Mouse (Mus musculus): ENCODE measurements around the gene Chaf1b. TPM values are rescaled to one million over a fixed set of nuclear protein-coding genes. Genes with fewer than 3 reads are reported as not detected.

The Chaf1b gene
- polyA plus RNA-seq, 1 experiment from 2014 or later = 78.9 TPM

- 8% methylated on average over 16 of the region's 16 CpGs for WGBS
- peak overlapping the region; percentile 31 for H3K4me3 ChIP-seq (replicated peaks)
Measured at GRCm38 (mm10) chr16:93938400-93938846, 54.7 kb downstream of the Chaf1b start.

GRCm38 (mm10) chr16:93939961-93940360, 56.3 kb downstream of the Chaf1b start:
- no peak overlapping the region for H3K4me3 ChIP-seq (replicated peaks)
- WGBS = 82% methylated on average over 4 of the region's 4 CpGs

More at GRCm38 (mm10) chr16:93938400-93938846, 54.7 kb downstream of the Chaf1b start:
- H3K27me3 ChIP-seq = peaks cover 51% of the 10 kb centered on the region
- H3K9ac ChIP-seq = no peak overlapping the region
- peak overlapping the region; percentile 56 for H3K4me2 ChIP-seq
- H3K27ac ChIP-seq = no peak overlapping the region
- H3K36me3 ChIP-seq = no peaks in the 10 kb centered on the region
- no peaks in the 10 kb centered on the region for H3K9me3 ChIP-seq (replicated peaks)
- peaks cover 12% of the 10 kb centered on the region; the same call in 1 of the 2 replicates for H3K4me1 ChIP-seq
- ATAC-seq (replicated peaks; ENCODE audit: low FRiP score) = no peak

GRCm38 (mm10) chr16:93941781-93942567, 58.3 kb downstream of the Chaf1b start:
- Histone ChIP-seq H3K27ac (no peak overlapping the region), H3K4me3 (replicated peaks) (no peak overlapping the region), H3K9ac (no peak overlapping the region), H3K36me3 (no peaks in the 10 kb centered on the region), H3K4me1 (peaks cover 3% of the 10 kb centered on the region; the same call in 1 of the 2 replicates), H3K4me2 (no peak overlapping the region), H3K9me3 (replicated peaks) (no peaks in the 10 kb centered on the region), H3K27me3 (peaks cover 44% of the 10 kb centered on the region)
- WGBS = 65% methylated on average over 10 of the region's 10 CpGs
- no peak for ATAC-seq (replicated peaks; ENCODE audit: low FRiP score)

More at GRCm38 (mm10) chr16:93939961-93940360, 56.3 kb downstream of the Chaf1b start:
- Histone ChIP-seq H3K4me1 (peaks cover 8% of the 10 kb centered on the region; the same call in 1 of the 2 replicates), H3K27me3 (peaks cover 54% of the 10 kb centered on the region), H3K9ac (no peak overlapping the region), H3K9me3 (replicated peaks) (no peaks in the 10 kb centered on the region), H3K27ac (no peak overlapping the region), H3K36me3 (no peaks in the 10 kb centered on the region), H3K4me2 (no peak overlapping the region)
- no peak for ATAC-seq (replicated peaks; ENCODE audit: low FRiP score)

GRCm38 (mm10) chr16:93942796-93943502, 59.2 kb downstream of the Chaf1b start:
- Histone ChIP-seq H3K9me3 (replicated peaks) (no peaks in the 10 kb centered on the region), H3K4me3 (replicated peaks) (no peak overlapping the region), H3K36me3 (no peaks in the 10 kb centered on the region), H3K9ac (no peak overlapping the region), H3K27me3 (peaks cover 45% of the 10 kb centered on the region), H3K4me2 (no peak overlapping the region), H3K4me1 (peaks cover 3% of the 10 kb centered on the region; the same call in 1 of the 2 replicates), H3K27ac (no peak overlapping the region)
- WGBS = 90% methylated on average over 10 of the region's 10 CpGs
- no peak for ATAC-seq (replicated peaks; ENCODE audit: low FRiP score)

GRCm38 (mm10) chr16:93944301-93944700, 60.6 kb downstream of the Chaf1b start:
- H3K9me3 ChIP-seq (replicated peaks) = no peaks in the 10 kb centered on the region
- H3K4me2 ChIP-seq = no peak overlapping the region
- H3K27ac ChIP-seq = no peak overlapping the region
- H3K36me3 ChIP-seq = no peaks in the 10 kb centered on the region
- peaks cover 3% of the 10 kb centered on the region; the same call in 1 of the 2 replicates for H3K4me1 ChIP-seq
- peaks cover 53% of the 10 kb centered on the region for H3K27me3 ChIP-seq
- WGBS = 79% methylated on average over 6 of the region's 6 CpGs
- H3K4me3 ChIP-seq (replicated peaks) = no peak overlapping the region
- ATAC-seq (replicated peaks; ENCODE audit: low FRiP score) = no peak
- H3K9ac ChIP-seq = no peak overlapping the region

- ATAC-seq (replicated peaks; ENCODE audit: low FRiP score) = no peak
- H3K36me3 ChIP-seq = no peaks in the 10 kb centered on the region
- H3K27ac ChIP-seq = no peak overlapping the region
- no peak overlapping the region for H3K4me3 ChIP-seq (replicated peaks)
- H3K4me1 ChIP-seq = no peaks in the 10 kb centered on the region
- WGBS = 83% methylated on average over 4 of the region's 4 CpGs
- H3K9me3 ChIP-seq (replicated peaks) = no peaks in the 10 kb centered on the region
- peaks cover 74% of the 10 kb centered on the region for H3K27me3 ChIP-seq
- no peak overlapping the region for H3K9ac ChIP-seq
- H3K4me2 ChIP-seq = no peak overlapping the region
Measured at GRCm38 (mm10) chr16:93947396-93947795, 63.7 kb downstream of the Chaf1b start.

Other genes starting within 250 kb of the Chaf1b start
- 4.8 and 6.9 TPM in 2 replicates for gene Cbr3, start 200.7 kb upstream of the Chaf1b start, polyA plus RNA-seq (2015; fragmentation: Nextera tagmentation; extraction: Ambion mirVana)
- gene Dop1b, start 172.0 kb upstream of the Chaf1b start, polyA plus RNA-seq (2015; fragmentation: Nextera tagmentation; extraction: Ambion mirVana) = 20.0 and 24.2 TPM in 2 replicates
- gene Morc3, start 51.8 kb upstream of the Chaf1b start, polyA plus RNA-seq (2015; fragmentation: Nextera tagmentation; extraction: Ambion mirVana) = 33.1 and 33.8 TPM in 2 replicates
- 0.21 TPM in 1 of 2 replicates, not detected in the other for gene Cldn14, start 124.9 kb downstream of the Chaf1b start, polyA plus RNA-seq (2015; fragmentation: Nextera tagmentation; extraction: Ambion mirVana)
- 2.1 and 2.5 TPM in 2 replicates for gene Sim2, start 201.0 kb downstream of the Chaf1b start, polyA plus RNA-seq (2015; fragmentation: Nextera tagmentation; extraction: Ambion mirVana)